Comparison of ENCODE assay signal across 8 mouse cellular contexts in the genomic region with DNA sequence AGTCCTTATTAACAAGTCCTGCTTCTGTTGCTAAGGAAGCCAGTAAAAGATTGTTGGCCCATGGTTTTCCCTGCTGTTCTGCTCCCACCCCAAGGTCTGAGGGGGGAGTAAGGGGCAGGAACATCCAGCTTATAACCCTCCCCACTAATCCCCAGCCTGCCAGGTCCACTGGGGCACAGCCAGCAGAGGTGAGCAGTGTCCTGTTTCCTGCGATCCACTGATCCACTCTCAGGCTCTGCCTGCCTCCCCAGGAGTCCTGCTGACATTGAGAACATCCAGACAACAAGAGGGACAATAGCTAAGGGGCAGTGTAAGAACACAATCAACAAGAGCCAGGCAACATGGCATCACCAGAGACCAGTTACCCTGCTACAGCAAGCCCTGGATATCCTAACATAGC. TPM values are rescaled to one million over a fixed set of nuclear protein-coding genes. Genes with fewer than 3 reads are reported as not detected.
DNase-seq lines count a peak whose midpoint lies in the region; ATAC-seq lines count a peak whose summit lies in the region.
"Had no signal": no experiment of that assay in that cellular context is flagged by ENCODE, and none has a peak within 500 bp of the region (broad histone marks: within the 10 kb centered on the region; RNA-seq: fewer than 3 reads in every experiment).

No protein-coding gene starts in this region.

- H3K9ac ChIP-seq in intestine, embryonic 14.5 days (ENCODE audit: low read length) = no peak overlapping the region
- no peak overlapping the region for H3K9ac ChIP-seq in intestine, embryonic 16.5 days (ENCODE audit: low read depth, low read length)

- no peaks in the 10 kb centered on the region for H3K27me3 ChIP-seq in intestine, embryonic 14.5 days (replicated peaks; ENCODE audit: control insufficient read depth, insufficient read depth, low read length)
- no peaks in the 10 kb centered on the region for H3K27me3 ChIP-seq in intestine, embryonic 16.5 days (replicated peaks; ENCODE audit: control insufficient read depth, insufficient read depth, low read length)

- 0 out of 2 replicates have a peak overlapping the region, but pooled peaks have one; percentile 87 for H3K4me2 ChIP-seq in intestine, embryonic 14.5 days (ENCODE audit: low read length)
- H3K4me2 ChIP-seq in intestine, embryonic 16.5 days (ENCODE audit: low read depth, low read length) = no peak overlapping the region

- no peak overlapping the region for H3K27ac ChIP-seq in intestine, embryonic 14.5 days (ENCODE audit: low read depth)
- H3K27ac ChIP-seq in intestine, embryonic 16.5 days (ENCODE audit: low read length) = no peak overlapping the region

- no peak for ATAC-seq in intestine, embryonic 14.5 days (replicated peaks; ENCODE audit: low FRiP score, low TSS enrichment, low read depth)
- no peak for ATAC-seq in intestine, embryonic 16.5 days

- WGBS in intestine, embryonic 14.5 days = 19% methylated on average over 1 of the region's 1 CpGs
- WGBS in intestine, embryonic 16.5 days = 35% methylated on average over 1 of the region's 1 CpGs

- no peak overlapping the region for H3K4me3 ChIP-seq in intestine, embryonic 14.5 days (ENCODE audit: low read depth, low read length)
- H3K4me3 ChIP-seq in intestine, embryonic 16.5 days (ENCODE audit: low read length) = no peak overlapping the region

- H3K36me3 ChIP-seq in intestine, embryonic 14.5 days (ENCODE audit: control insufficient read depth, insufficient read depth, low read length) = no peaks in the 10 kb centered on the region
- H3K36me3 ChIP-seq in intestine, embryonic 16.5 days (ENCODE audit: control insufficient read depth, insufficient read depth, low read length) = no peaks in the 10 kb centered on the region

- H3K9me3 ChIP-seq in intestine, embryonic 14.5 days (ENCODE audit: control insufficient read depth, low read length) = no peaks in the 10 kb centered on the region
- H3K9me3 ChIP-seq in intestine, embryonic 16.5 days (ENCODE audit: control insufficient read depth, low read length) = no peaks in the 10 kb centered on the region

- no peak for DNase-seq in intestine, embryonic 14.5 days (ENCODE audit: low spot score)
- peak; percentile 51 for DNase-seq in retina, adult 2 months (ENCODE audit: low read depth, low spot score)
- DNase-seq in retina, embryonic 14.5 days (ENCODE audit: low spot score) = no peak
- DNase-seq in kidney, postnatal 25 days = peak; percentile 32 to 74
- no peak for DNase-seq in right cerebral cortex, postnatal 14 days
- no peak for DNase-seq in urinary bladder, postnatal 36 days (ENCODE audit: low spot score in 2 of 2)
- DNase-seq: embryo, embryonic 11 days had no signal

- peaks cover 27% of the 10 kb centered on the region for H3K4me1 ChIP-seq in intestine, embryonic 14.5 days (replicated peaks; ENCODE audit: control insufficient read depth, insufficient read depth, low read length)
- H3K4me1 ChIP-seq in intestine, embryonic 16.5 days (ENCODE audit: control insufficient read depth, insufficient read depth, low read length) = peaks cover 18% of the 10 kb centered on the region

RNA-seq across cellular contexts. Expression of gene Gna12, which starts 3.4 kb away (rescaled TPM):
- 15.7 and 17.7 TPM in 2 replicates for polyA plus RNA-seq in intestine, embryonic 14.5 days (2014; fragmentation: Nextera tagmentation; extraction: Ambion mirVana)
- polyA plus RNA-seq in intestine, embryonic 16.5 days (2015; fragmentation: Nextera tagmentation; extraction: Ambion mirVana) = 5.2 and 5.4 TPM in 2 replicates

Comparison
In these comparisons a context has a peak if more than half of its experiments do, and no peak if none do; other contexts are left out.
1. DNase-seq: peak in retina, adult 2 months (single experiment) and kidney, postnatal 25 days (2 of 2); none in intestine, embryonic 14.5 days (single experiment), retina, embryonic 14.5 days (single experiment), right cerebral cortex, postnatal 14 days (single experiment) and urinary bladder, postnatal 36 days (0 of 2).